ENCODE assay signal across 8 mouse cellular contexts in the genomic region with DNA sequence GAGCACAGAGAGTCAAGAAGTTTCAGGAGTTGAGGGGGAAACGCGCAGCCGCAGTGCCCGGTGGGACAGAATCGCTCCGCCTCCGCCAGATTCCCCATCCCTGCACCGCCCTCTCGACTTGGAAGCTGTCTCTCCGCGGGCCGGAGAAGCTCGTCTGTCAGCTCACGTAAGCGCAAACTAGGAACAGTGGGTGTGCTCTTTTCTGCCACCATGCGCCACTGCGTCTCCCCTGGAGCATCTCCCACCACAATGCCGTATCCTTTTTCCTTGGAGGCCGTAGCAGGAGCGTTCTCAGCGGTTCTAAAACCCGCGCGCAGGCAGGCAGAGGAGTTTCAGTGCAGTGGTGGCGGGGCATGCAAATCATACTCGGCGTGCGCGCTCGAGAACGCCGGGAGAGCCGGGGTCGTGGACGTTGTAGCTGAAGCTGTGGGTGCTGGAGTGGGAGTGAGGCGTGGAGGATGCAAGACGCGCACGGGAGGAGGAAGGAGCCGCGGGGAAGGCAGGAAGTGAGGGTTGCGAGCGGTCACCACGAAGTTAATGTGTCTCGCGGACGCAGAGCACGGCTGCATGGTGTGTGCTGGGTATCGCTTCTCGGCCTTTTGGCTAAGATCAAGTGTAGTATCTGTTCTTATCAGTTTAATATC. TPM values are rescaled to one million over a fixed set of nuclear protein-coding genes. Genes with fewer than 3 reads are reported as not detected.
DNase-seq lines count a peak whose midpoint lies in the region; ATAC-seq and TF ChIP-seq lines count a peak whose summit lies in the region.
"Not testable (repeated sequence)": the region's sequence is repeated elsewhere in the genome, so short reads cannot be mapped to it uniquely, and the experiment has no call there.

No protein-coding gene starts in this region.

- H3K4me3 ChIP-seq in bone marrow, adult 2 months (replicated peaks; ENCODE audit: control insufficient read depth, low read depth, low read length) = peak overlapping the region; percentile 70
- H3K4me3 ChIP-seq in erythroblast, embryonic 14.5 days (replicated peaks) = peak overlapping the region; percentile 52
- peak overlapping the region; percentile 63 for H3K4me3 ChIP-seq in heart, embryonic 12.5 days
- H3K4me3 ChIP-seq in kidney, embryonic 15.5 days (replicated peaks) = peak overlapping the region; percentile 55
- H3K4me3 ChIP-seq in liver, adult 2 months (ENCODE audit: insufficient read depth, low read depth, low read length) = peak overlapping the region; percentile 64

- not testable (repeated sequence) for H3K36me3 ChIP-seq in erythroblast, embryonic 14.5 days (ENCODE audit: control insufficient read depth); heart, embryonic 12.5 days; kidney, embryonic 15.5 days; liver, adult 2 months (ENCODE audit: control insufficient read depth, insufficient read depth, low read length)

- DNase-seq in 416B (ENCODE audit: low read depth) = peak; percentile 70
- DNase-seq in liver, adult 2 months (ENCODE audit: extremely low read depth, low read depth, low spot score) = not testable (repeated sequence)
- DNase-seq in spleen, postnatal 4 days (ENCODE audit: low spot score in 2 of 2) = peak; percentile 37 to 69

- peaks cover 52% of the 10 kb centered on the region for H3K27me3 ChIP-seq in erythroblast, embryonic 14.5 days (ENCODE audit: control insufficient read depth)
- H3K27me3 ChIP-seq in heart, embryonic 12.5 days (replicated peaks) = peaks cover 27% of the 10 kb centered on the region
- not testable (repeated sequence) for H3K27me3 ChIP-seq in kidney, embryonic 15.5 days; liver, adult 2 months (ENCODE audit: control insufficient read depth, insufficient read depth, low read length)

- WGBS in bone marrow, adult 2 months = under 1% methylated on average over 38 of the region's 50 CpGs
- under 1% methylated on average over 38 of the region's 50 CpGs for WGBS in heart, embryonic 12.5 days
- WGBS in kidney, embryonic 15.5 days = under 1% methylated on average over 37 of the region's 50 CpGs
- WGBS in liver, adult 2 months = under 1% methylated on average over 39 of the region's 50 CpGs

- not testable (repeated sequence) for TF ChIP-seq CTCF in bone marrow, adult 2 months (IDR thresholded peaks at IDR 0.05; ENCODE audit: control insufficient read depth, insufficient read depth, low read length); liver, adult 2 months (IDR thresholded peaks at IDR 0.05; ENCODE audit: low read depth, low read length)

- H3K9ac ChIP-seq in heart, embryonic 12.5 days = peak overlapping the region; percentile 71
- H3K9ac ChIP-seq in kidney, embryonic 15.5 days = peak overlapping the region; percentile 33
- peak overlapping the region; percentile 73 for H3K9ac ChIP-seq in liver, adult 2 months (ENCODE audit: low read depth, low read length)

- not testable (repeated sequence) for H3K9me3 ChIP-seq in erythroblast, embryonic 14.5 days (ENCODE audit: control insufficient read depth, low read length); heart, embryonic 12.5 days (replicated peaks); kidney, embryonic 15.5 days (replicated peaks)

- ATAC-seq in heart, embryonic 12.5 days (ENCODE audit: insufficient number of reproducible peaks, low FRiP score) = peak; percentile 83
- peak; percentile 87 for ATAC-seq in kidney, embryonic 15.5 days (replicated peaks; ENCODE audit: low FRiP score)
- ATAC-seq in monocyte, adult 5-6 weeks (replicated peaks; ENCODE audit: insufficient number of reproducible peaks, low FRiP score, low TSS enrichment, poor library complexity, severe bottlenecking) = peak; percentile 90

- peak overlapping the region; percentile 9; the same call in 1 of the 2 replicates for H3K27ac ChIP-seq in bone marrow, adult 2 months (ENCODE audit: control insufficient read depth, insufficient read depth, low read depth, low read length, poor library complexity)
- H3K27ac ChIP-seq in heart, embryonic 12.5 days (ENCODE audit: poor library complexity, severe bottlenecking) = peak overlapping the region; percentile 82
- H3K27ac ChIP-seq in kidney, embryonic 15.5 days = peak overlapping the region; percentile 89
- not testable (repeated sequence) for H3K27ac ChIP-seq in liver, adult 2 months (replicated peaks; ENCODE audit: insufficient read depth, low read depth, low read length)

- not testable (repeated sequence) for H3K4me1 ChIP-seq in bone marrow, adult 2 months (ENCODE audit: control insufficient read depth, insufficient read depth, low read length); erythroblast, embryonic 14.5 days (ENCODE audit: control insufficient read depth); heart, embryonic 12.5 days (replicated peaks); liver, adult 2 months (ENCODE audit: control insufficient read depth, insufficient read depth, low read length)
- peaks cover 19% of the 10 kb centered on the region for H3K4me1 ChIP-seq in kidney, embryonic 15.5 days

- peak overlapping the region; percentile 67 for H3K4me2 ChIP-seq in heart, embryonic 12.5 days
- H3K4me2 ChIP-seq in kidney, embryonic 15.5 days = peak overlapping the region; percentile 71

- not testable (repeated sequence) for H3K79me2 ChIP-seq in liver, adult 2 months (ENCODE audit: control insufficient read depth, insufficient read depth, low read length)

- not testable (repeated sequence) for TF ChIP-seq POLR2A in bone marrow, adult 2 months (IDR thresholded peaks at IDR 0.05; ENCODE audit: borderline replicate concordance, control insufficient read depth, low read depth, low read length); liver, adult 2 months (IDR thresholded peaks at IDR 0.05; ENCODE audit: extremely low read depth, insufficient read depth, low read length)

RNA-seq across cellular contexts. Expression of gene Mreg, which starts 24.4 kb away (rescaled TPM):
- 8.1 TPM in 1 of 2 replicates, not detected in the other for polyA plus RNA-seq in bone marrow, adult 2 months (2011; ENCODE audit: insufficient read depth, insufficient read length, low replicate concordance, missing spikeins)
- polyA plus RNA-seq in erythroblast, embryonic 14.5 days (2012) = 0.01 TPM in 1 of 2 replicates, not detected in the other
- polyA plus RNA-seq in heart, embryonic 12.5 days (2016; fragmentation: Nextera tagmentation; extraction: Ambion mirVana) = 5.1 and 5.8 TPM in 2 replicates
- polyA plus RNA-seq in kidney, embryonic 15.5 days (2015; fragmentation: Nextera tagmentation; extraction: Ambion mirVana) = 5.4 and 5.7 TPM in 2 replicates
- 19.5 and 27.9 TPM in 2 replicates for total RNA-seq in liver, adult 2 months (2014; rRNA removed)
- 43.1 and 56.6 TPM in 2 replicates for polyA plus RNA-seq in liver, adult 2 months (2012; rRNA removed)
- total RNA-seq in monocyte, adult 5-6 weeks (2017) = 0.53 to 0.78 TPM (median 0.57 TPM) in 3 replicates

RNA-seq across cellular contexts. Expression of gene Pecr, which starts 47.6 kb away (rescaled TPM):
- polyA plus RNA-seq in bone marrow, adult 2 months (2011; ENCODE audit: insufficient read depth, insufficient read length, low replicate concordance, missing spikeins) = 10.6 and 12.0 TPM in 2 replicates
- polyA plus RNA-seq in erythroblast, embryonic 14.5 days (2012) = 0.23 and 0.28 TPM in 2 replicates
- 16.9 and 18.7 TPM in 2 replicates for polyA plus RNA-seq in heart, embryonic 12.5 days (2016; fragmentation: Nextera tagmentation; extraction: Ambion mirVana)
- 53.8 and 54.9 TPM in 2 replicates for polyA plus RNA-seq in kidney, embryonic 15.5 days (2015; fragmentation: Nextera tagmentation; extraction: Ambion mirVana)
- 262 and 269 TPM in 2 replicates for total RNA-seq in liver, adult 2 months (2014; rRNA removed)
- 228 and 250 TPM in 2 replicates for polyA plus RNA-seq in liver, adult 2 months (2012; rRNA removed)
- 0.58 to 1.9 TPM in 2 of 3 replicates, not detected in the other for total RNA-seq in monocyte, adult 5-6 weeks (2017)

RNA-seq across cellular contexts. Expression of gene Tmem169, which starts 47.7 kb away (rescaled TPM):
- 1.0 TPM in 2 replicates for polyA plus RNA-seq in bone marrow, adult 2 months (2011; ENCODE audit: insufficient read depth, insufficient read length, low replicate concordance, missing spikeins)
- not detected in 2 replicates for polyA plus RNA-seq in erythroblast, embryonic 14.5 days (2012)
- 0.22 and 0.29 TPM in 2 replicates for polyA plus RNA-seq in heart, embryonic 12.5 days (2016; fragmentation: Nextera tagmentation; extraction: Ambion mirVana)
- 4.8 and 5.0 TPM in 2 replicates for polyA plus RNA-seq in kidney, embryonic 15.5 days (2015; fragmentation: Nextera tagmentation; extraction: Ambion mirVana)
- 0.13 and 0.18 TPM in 2 replicates for total RNA-seq in liver, adult 2 months (2014; rRNA removed)
- 0.14 and 0.16 TPM in 2 replicates for polyA plus RNA-seq in liver, adult 2 months (2012; rRNA removed)
- total RNA-seq in monocyte, adult 5-6 weeks (2017) = not detected in 3 replicates
